Mouse (Mus musculus) liver (tissue): ENCODE data around the gene Cdk5rap3.
A peak's percentile ranks its signal among the peaks of the same experiment; 100 is the strongest.

Source experiments
- DNase-seq: peaks from one replicate; pipeline ENCODE4 v3.0.0-alpha.2; 2020; ENCODE audit warnings: mixed read lengths

Gene Cdk5rap3

GRCm38 (mm10) chr11:96933562-96934276 is 17.4 kb upstream of the Cdk5rap3 start:
- DNase-seq = no peak

DNA sequence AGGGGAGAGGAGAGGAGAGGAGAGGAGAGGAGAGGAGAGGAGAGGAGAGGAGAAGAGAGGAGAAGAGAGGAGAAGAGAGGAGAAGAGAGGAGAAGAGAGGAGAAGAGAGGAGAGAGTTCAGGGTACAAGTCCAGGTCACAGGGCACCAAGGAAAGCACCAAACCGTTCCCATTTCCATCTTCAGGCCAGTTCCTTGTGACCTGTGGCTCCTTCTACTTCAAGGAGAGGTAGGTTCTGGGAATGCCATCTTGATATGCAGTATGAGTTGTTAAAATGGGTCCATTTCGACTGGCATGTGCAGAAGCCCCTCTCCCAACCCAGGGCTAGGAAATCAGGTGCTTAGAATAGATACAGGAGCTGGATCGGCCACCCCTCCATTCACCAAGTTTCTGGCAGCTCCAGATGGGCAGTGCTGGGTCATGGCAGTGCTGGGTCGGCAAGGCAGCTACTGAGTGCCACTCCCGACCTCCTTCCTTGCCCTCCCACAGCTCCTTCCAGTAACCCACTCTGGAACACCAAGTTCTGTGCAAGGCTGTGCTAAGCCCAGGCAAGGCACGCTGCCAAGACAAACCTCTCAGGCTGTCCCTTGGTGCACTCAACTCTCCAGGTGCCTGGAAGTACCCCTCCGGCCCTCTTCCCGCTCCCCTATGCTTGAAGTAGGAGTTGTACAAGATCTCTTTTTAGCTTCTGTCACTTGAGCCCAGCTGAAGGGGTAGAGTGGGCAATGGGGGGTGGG is 15.2 kb upstream of the Cdk5rap3 start:
- no peak for DNase-seq

DNA sequence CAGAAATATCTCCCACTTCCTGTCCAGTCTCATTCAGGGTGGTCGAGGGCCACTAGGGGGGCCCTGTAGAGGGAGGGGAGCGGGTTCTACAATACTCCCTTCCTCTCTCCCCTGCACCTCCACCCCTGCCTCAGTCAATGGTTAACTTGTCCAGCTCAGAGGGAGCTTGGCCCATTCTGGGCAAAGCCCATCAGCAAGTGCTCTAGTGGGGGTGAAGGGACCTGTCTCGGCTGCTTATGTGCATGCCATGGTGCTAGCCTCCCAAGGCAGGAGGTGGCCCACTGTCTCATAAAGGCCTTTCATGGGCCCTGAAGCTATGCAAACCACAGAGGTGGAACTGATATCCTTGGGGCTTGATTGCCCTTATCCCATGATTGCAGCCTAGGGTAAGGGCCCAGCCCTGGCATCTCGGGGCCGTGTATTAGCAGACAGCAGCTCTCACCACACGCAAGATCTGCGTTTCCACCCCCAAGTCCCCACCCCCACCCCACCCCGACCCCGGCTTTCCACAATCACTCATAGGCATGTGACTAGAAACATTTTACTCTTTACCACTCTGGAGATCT is 13.6 kb upstream of the Cdk5rap3 start:
- DNase-seq = peak; percentile 76

- no peak for DNase-seq
Measured at GRCm38 (mm10) chr11:96929096-96929765, 12.9 kb upstream of the Cdk5rap3 start.

DNA sequence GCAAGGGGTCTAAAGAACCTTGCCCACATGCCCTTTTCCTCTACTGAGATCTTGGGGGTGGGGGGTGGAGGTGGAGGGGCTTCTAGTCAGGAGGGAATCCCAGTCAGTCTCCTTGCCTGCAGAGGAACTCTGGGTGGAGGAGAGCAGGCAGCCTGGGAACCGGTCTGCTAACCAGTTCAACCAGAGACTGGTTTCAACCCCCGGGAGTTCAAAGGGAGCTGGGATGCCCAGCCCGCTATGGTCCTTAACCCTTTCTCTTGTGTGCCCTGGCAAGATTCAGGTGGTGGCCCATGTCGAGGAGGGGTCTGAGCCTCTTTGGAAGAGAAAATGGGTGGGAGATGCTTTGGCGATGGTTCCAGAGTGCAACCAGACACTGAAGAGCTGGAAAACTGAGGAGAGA is 12.4 kb upstream of the Cdk5rap3 start:
- DNase-seq = no peak

DNA sequence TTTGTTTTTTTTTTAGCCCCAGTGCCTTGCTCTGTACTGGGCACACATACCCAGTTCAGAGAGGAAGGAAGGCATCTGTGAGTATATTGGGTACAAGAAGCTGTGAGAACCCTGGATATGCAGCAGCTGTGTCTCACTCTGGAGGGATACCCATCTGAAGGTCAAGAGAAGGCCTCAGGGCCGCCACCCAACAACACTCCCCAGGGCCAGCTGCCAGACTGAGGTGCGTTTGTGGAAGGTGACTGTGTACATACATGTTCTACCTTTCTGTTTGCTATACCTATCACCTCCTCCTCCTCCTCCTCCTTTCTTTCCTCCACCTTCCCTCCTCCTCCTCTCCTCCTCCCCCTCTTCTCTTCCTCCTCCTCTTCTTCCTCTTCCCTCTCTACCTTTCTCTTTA is 11.8 kb upstream of the Cdk5rap3 start, which contains the start of gene Prr15l:
Gene Prr15l, plus strand, starts transcription at position 17 of the 400 bp plus-strand sequence.
- no peak for DNase-seq

GRCm38 (mm10) chr11:96926587-96926986 is 10.3 kb upstream of the Cdk5rap3 start:
- DNase-seq = peak; percentile 83

- peak; percentile 73 for DNase-seq
Measured at GRCm38 (mm10) chr11:96925469-96926148, 9.3 kb upstream of the Cdk5rap3 start.

GRCm38 (mm10) chr11:96924861-96925260 is 8.6 kb upstream of the Cdk5rap3 start:
- no peak for DNase-seq

DNA sequence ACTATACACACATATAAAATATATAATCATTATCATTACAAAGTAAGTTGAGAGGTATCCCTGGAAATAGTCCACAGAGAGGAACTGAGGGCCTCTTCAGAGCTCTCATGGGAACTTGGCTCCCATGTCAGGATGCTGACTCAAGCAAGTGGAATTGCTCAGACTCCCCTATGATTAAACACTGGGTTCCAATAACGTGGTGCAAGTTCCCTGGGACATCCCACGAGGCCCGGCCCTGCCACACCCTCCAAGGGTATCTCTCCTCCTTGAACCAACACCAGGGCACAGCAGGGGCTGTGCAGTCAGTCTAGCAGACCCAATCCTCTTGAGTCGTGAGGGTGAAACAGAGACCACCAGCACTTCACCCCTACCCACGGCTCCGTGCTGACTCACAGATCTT is 2.7 kb upstream of the Cdk5rap3 start:
- DNase-seq = peak; percentile 76

DNA sequence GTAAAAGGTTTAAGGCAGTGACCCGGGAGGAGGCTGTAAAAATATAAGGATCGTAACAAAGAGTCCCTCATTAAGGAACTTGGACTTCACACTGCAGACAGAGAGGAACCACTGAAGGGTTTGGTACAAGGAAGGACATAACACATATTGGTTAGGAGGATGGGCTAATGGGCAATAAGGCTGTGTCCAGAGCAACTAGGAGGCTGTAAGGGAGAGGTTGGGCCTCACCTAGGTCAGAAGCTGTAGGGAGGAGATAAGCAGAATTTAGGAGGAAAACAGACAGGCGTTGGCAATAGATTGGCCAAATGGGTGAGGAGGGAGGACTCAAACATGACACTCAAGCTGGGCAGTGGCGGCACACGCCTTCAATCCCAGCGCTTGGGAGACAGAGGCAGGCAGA is 1.1 kb upstream of the Cdk5rap3 start:
- DNase-seq = peak; percentile 87

DNA sequence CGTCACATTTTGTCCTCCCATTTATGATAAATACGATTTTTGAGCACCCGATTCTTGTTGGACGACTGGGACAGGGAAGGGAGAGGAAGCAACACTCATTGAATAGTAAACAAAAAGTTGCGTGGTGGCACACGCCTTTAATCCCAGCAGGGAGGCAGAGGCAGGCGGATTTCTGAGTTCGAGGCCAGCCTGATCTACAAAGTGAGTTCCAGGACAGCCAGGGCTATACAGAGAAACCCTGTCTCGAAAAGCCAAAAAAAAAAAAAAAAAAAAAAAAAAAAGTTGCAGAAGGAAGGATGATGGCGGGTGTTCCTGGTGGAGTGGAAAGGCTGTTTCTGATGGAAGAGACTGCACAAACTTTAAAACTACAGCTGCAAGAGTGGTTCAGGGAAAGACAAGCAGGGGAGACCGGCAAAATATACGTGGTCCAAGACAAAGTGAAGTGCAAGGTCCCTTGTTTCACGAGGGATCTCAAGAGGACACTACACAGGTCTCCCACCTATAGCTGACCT is 645 bp upstream of the Cdk5rap3 start:
- no peak for DNase-seq

GRCm38 (mm10) chr11:96912682-96913081 is 3.6 kb downstream of the Cdk5rap3 start:
- no peak for DNase-seq

- DNase-seq = peak; percentile 79
Measured at GRCm38 (mm10) chr11:96910003-96910402, 6.3 kb downstream of the Cdk5rap3 start.

GRCm38 (mm10) chr11:96908594-96908993 is 7.7 kb downstream of the Cdk5rap3 start:
- DNase-seq = no peak

DNA sequence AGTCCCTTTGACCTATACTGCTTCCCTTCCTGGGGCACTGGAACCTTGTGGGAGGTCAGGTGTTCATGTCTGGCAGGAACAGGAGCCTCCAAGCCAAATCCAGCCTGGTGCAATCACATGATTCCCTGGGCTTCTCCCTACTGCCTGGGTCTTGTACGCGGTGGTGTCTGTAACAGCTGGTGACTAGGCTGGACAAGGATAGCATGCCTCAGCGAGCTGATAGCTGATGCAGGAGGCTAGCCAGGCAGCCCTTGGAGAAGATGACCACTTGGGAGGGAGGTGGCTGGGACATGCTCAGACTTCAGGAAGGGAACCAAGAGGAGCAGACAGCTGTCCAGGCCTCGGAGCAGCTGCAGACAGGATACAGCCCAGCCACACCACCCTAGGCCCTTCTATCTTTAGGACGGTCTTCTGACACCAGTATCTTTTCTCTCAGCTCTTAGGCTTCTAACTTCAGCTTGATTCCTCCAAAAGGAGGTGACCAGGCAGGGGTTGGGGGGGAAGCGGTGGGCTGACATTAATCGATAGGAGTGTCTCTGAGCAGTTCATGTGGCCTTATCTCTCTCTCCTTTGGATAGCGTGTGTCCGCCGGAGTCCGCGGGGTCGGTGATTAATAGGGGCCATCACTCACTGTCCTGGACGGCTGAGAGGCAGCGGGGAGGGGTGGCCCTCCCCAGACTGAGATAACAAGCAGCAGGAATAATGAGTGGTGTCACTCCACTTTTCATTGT is 9.7 kb downstream of the Cdk5rap3 start:
- no peak for DNase-seq

DNA sequence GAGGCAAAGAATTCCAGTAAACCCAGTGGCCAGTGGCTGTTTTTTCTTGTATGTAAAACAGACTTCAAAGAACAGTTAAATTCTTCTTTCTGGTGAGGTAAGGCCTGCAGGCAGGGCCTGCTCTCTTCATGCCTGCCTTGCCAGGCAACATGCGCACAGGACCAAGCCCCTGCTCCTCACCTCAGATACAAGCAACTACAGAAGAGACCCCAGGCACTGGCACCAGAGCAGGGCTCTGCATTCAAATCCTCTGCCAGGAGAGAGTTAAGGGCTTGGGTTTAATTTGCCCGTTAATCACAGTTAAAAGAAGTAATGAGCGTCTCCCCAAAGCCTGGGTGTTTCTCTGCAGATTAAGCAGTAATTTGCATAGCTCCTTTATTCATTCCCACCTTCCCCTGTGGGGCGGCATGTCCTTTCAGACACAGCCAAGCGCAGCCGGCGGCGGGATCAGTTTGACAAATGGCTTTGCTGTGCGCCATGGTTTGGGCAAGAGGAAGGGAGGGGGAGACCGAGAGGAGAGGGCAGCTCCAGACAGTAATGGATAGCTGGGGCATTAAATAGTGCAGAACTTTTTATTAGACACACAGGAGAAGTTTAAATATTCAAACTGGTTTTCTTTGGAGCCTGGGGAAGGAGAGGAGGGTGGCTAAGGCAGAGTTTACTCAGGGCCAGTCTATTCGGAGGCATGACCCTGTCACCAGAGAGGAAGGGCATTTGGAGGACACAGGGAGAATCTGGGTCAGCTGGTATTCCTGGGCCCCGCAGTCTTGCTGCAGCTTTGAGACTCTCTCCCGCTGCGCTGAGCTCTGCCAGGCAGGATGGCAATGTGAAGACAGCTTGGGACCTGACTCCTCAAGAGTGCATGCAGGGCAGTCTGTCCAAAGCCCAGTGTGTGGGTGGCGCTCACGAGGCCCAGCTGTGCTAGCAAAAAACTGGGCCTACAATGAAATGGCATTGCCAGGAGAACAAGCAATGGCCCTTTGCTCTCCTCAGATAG is 13.4 kb downstream of the Cdk5rap3 start:
- no peak for DNase-seq

DNA sequence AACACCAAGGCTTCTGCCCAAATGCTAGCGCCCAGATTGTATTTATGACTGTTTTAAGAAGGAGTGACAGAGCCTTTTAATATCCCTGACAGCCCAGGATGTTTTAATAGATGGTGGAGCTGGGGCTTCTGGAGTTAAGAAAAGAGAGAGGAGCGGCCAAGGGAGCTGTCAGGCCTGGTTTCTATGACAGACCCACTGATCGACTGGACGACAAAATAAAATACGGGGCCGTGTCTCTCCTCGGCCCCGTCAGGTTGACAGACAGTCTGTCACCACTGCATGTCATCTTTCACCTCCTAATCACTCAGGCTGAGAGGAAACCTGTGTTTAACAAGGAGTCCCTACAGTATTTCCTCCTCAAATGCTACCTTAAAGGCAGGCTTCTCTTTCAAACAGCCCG is 15.0 kb downstream of the Cdk5rap3 start:
- no peak for DNase-seq

DNA sequence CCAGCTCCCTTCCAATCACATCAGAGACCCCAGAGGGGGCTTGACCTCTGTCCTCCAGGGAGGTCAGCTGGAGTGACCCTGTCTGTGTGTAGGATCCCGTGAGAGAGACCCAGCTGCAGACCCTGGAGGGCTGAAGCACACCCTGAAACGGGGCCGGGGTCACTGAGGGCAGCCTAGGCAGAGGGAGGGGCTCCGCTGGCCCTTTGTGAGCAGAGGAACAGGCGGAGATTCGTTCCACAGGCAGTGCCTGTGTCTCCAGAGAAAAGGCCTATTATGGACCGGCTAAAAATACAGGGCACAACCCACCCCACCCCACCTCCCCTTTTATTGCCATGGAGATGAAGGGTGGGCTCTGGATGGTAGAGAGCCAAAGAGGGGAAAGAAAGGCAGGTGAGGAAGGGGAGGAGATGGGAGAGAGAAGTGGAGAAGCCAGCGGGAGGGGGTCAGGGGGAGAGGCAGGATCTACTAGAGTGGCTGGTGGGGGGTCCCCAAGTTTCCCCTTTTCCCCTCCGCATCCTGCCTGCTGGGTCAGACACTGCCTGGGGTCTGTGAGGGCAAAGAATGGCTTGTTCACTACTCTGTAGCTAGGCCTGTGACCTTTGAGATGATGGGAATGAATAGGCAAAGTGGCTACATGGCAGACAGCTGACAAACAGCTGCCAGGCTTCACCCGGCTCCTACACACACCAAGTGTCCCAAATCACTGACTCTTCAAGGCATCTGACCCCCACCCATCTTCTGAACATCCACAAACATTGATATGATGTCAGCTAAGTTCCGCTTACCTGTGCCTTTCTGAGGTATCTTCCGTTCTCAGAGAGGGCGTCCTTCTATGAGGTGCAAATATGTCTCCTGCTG is 16.6 kb downstream of the Cdk5rap3 start:
- no peak for DNase-seq

DNA sequence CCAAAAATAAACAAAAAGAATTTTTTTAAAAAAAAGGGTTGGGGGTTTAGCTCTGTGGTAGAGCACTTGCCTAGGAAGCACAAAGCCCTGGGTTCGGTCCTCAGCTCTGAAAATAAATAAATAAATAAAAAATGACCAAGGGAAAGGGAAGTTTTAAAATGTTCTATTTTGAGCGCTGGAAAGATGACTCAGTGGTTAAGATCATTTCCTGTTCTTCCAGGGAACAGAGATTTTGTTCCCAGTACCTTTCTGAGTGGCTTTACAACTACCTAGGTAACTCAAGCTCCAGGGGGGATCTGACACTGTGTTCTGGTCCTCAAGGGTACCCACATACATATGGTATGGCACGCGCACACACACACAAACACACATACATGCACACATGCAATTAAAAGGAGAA is 20.4 kb downstream of the Cdk5rap3 start:
- no peak for DNase-seq
